Mouse (Mus musculus) lung, postnatal 0 days (tissue): ENCODE results near the gene Zbtb16.

Experiments used
- CTCF ChIP-seq: IDR thresholded peaks from 2 replicates; pipeline ENCODE4 v1.5.1; 2016; ENCODE audit warnings: antibody characterized with exemption, mild to moderate bottlenecking
- EP300 ChIP-seq: IDR thresholded peaks from 2 replicates; pipeline ENCODE4 v1.6.1; 2016; ENCODE audit warnings: antibody characterized with exemption, mild to moderate bottlenecking, control low read depth

GRCm38 (mm10) chr9:48731651-48732536, 104.1 kb downstream of the Zbtb16 start:
- TF ChIP-seq EP300 = no peak
- no peak for TF ChIP-seq CTCF
